Mouse (Mus musculus) small intestine, adult 2 months (tissue): ENCODE data around the gene Unc13b.
A peak's percentile ranks its signal among the peaks of the same experiment; 100 is the strongest.

Source experiments
- CTCF ChIP-seq: fragments of 200-500 bp; IDR thresholded peaks from 2 replicates; pipeline ENCODE4 v1.5.1; 2012; ENCODE audit warnings: low read depth, mild to moderate bottlenecking, control low read depth, inconsistent platforms, low read length, moderate library complexity, mixed read lengths; ENCODE audit not compliant: insufficient replicate concordance, insufficient read length; ENCODE audit errors: extremely low read depth
- POLR2A ChIP-seq: fragments of 200-500 bp; IDR thresholded peaks from 2 replicates; pipeline ENCODE4 v1.6.1; 2012; ENCODE audit warnings: low read depth, mild to moderate bottlenecking, control low read depth, inconsistent platforms, low read length, moderate library complexity

DNA sequence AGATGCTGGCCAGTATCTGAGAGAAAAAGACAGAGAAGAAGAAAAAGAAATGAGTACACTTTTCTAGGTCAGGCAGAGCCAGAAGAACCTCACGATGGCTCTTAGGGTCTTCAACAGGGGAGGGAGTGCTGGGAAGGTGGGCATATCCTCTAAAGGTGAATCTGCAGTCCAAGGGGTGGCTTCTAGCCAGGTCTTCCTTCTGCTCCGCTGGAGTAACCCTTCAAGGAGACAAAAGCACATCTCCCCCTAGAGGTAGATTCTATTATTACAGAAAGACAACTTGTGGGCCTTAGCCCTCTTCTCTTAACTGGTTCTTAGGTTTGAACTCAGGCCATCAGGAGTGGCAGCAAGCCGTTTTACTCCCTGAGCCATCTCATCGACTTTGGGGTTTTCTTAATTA is 6.1 kb upstream of the Unc13b start:
- TF ChIP-seq CTCF (peak; percentile 57; the same call in 1 of the 2 replicates), POLR2A (no peak)
